ENCODE assay signal across 19 mouse cellular contexts in the genomic region with DNA sequence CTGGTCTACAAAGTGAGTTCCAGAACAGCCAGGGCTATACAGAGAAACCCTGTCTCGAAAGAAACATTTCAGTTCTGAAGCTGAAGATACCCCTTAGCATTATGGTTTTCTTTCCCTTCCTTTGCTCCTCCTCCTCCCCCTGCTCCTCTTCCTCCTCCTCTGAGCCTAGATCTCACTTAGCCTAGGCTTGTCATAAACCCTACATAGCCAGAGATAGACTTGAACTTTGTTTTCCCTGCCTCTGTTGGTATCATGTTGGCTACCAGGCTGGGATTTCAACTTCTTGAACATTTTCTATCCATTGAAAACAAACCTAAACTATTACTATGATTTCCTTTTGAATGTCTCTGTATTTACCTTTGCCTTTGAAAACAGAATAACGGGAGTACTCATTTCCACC.
"Had no signal": no experiment of that assay in that cellular context is flagged by ENCODE, and none has a peak within 500 bp of the region (broad histone marks: within the 10 kb centered on the region; RNA-seq: fewer than 3 reads in every experiment).

No protein-coding gene starts in this region.

- H3K27ac ChIP-seq: kidney, postnatal 0 days; layer of hippocampus, adult 2 months; limb, embryonic 10.5 days; limb, embryonic 13.5 days; macrophage; midbrain, embryonic 12.5 days; midbrain, embryonic 15.5 days; neural tube, embryonic 12.5 days; neural tube, embryonic 15.5 days; stomach, postnatal 0 days had no signal

- H3K4me3 ChIP-seq: layer of hippocampus, adult 2 months; limb, embryonic 10.5 days; limb, embryonic 13.5 days; midbrain, embryonic 12.5 days; midbrain, embryonic 15.5 days; neural tube, embryonic 12.5 days; neural tube, embryonic 15.5 days had no signal

- H3K36me3 ChIP-seq: limb, embryonic 10.5 days; limb, embryonic 13.5 days; midbrain, embryonic 12.5 days; midbrain, embryonic 15.5 days; neural tube, embryonic 12.5 days; neural tube, embryonic 15.5 days had no signal

- H3K9me3 ChIP-seq: limb, embryonic 10.5 days; limb, embryonic 13.5 days; midbrain, embryonic 12.5 days; midbrain, embryonic 15.5 days; neural tube, embryonic 12.5 days; neural tube, embryonic 15.5 days had no signal

- ATAC-seq: intestine, postnatal 0 days; lung, postnatal 0 days; midbrain, embryonic 15.5 days had no signal

- H3K27me3 ChIP-seq: limb, embryonic 13.5 days; midbrain, embryonic 12.5 days; midbrain, embryonic 15.5 days; neural tube, embryonic 12.5 days; neural tube, embryonic 15.5 days had no signal

- H3K4me2 ChIP-seq: limb, embryonic 13.5 days; lung, embryonic 14.5 days; midbrain, embryonic 12.5 days; midbrain, embryonic 15.5 days; neural tube, embryonic 12.5 days; neural tube, embryonic 15.5 days had no signal

- H3K9ac ChIP-seq: limb, embryonic 13.5 days; lung, embryonic 14.5 days; midbrain, embryonic 12.5 days; midbrain, embryonic 15.5 days; neural tube, embryonic 12.5 days; neural tube, embryonic 15.5 days had no signal

- H3K4me1 ChIP-seq: limb, embryonic 10.5 days; limb, embryonic 13.5 days; midbrain, embryonic 12.5 days; midbrain, embryonic 15.5 days; neural tube, embryonic 12.5 days; neural tube, embryonic 15.5 days had no signal

- DNase-seq: kidney, adult 2 months; kidney, postnatal 25 days; layer of hippocampus, adult 9-11 months; lung, embryonic 14.5 days; right cerebral cortex, adult 18-20 months; right cerebral cortex, postnatal 25 days; thymus, postnatal 36 days had no signal
